Mouse (Mus musculus) E14TG2a.4 (cell line): ENCODE measurements around the gene Ugt1a10.

Experiments used
- H3K27me3 ChIP-seq: 2 replicates; pipeline ENCODE4 v1.6.1; 2014; ENCODE audit warnings: low read length, control low read depth; ENCODE audit not compliant: insufficient read depth
- H3K36me3 ChIP-seq: 2 replicates; pipeline ENCODE4 v1.6.1; 2014; ENCODE audit warnings: low read length, control low read depth; ENCODE audit not compliant: insufficient read depth
- H3K4me1 ChIP-seq: replicated peaks from 2 replicates; pipeline ENCODE4 v1.6.1; 2014; ENCODE audit warnings: low read depth, low read length, control low read depth
- H3K4me3 ChIP-seq: replicated peaks from 2 replicates; pipeline ENCODE4 v1.5.1; 2014; ENCODE audit warnings: mild to moderate bottlenecking, low read length
- H3K9me3 ChIP-seq: 2 replicates; pipeline ENCODE4 v1.6.1; 2014; ENCODE audit warnings: low read length, control low read depth
- CTCF ChIP-seq: conservative IDR thresholded peaks from 2 replicates; pipeline ENCODE4 v1.5.1; 2014; ENCODE audit warnings: low read length
- NANOG ChIP-seq: IDR thresholded peaks from 2 replicates; pipeline ENCODE4 v1.6.1; 2014; ENCODE audit warnings: borderline replicate concordance, low read length, mixed read lengths
- POU5F1 ChIP-seq: IDR thresholded peaks from 2 replicates; pipeline ENCODE4 v1.6.1; 2014; ENCODE audit warnings: low read length, borderline replicate concordance

Gene Ugt1a10

GRCm38 (mm10) chr1:88267489-88267888 is 212.3 kb downstream of the Ugt1a10 start:
- Histone ChIP-seq H3K4me3 (no peak overlapping the region), H3K27me3 (no peaks in the 10 kb centered on the region), H3K4me1 (peaks cover 28% of the 10 kb centered on the region), H3K9me3 (peaks cover 85% of the 10 kb centered on the region), H3K36me3 (peaks cover 97% of the 10 kb centered on the region)
- TF ChIP-seq CTCF, result no peak
- TF ChIP-seq POU5F1, result no peak
- TF ChIP-seq NANOG, result no peak

DNA sequence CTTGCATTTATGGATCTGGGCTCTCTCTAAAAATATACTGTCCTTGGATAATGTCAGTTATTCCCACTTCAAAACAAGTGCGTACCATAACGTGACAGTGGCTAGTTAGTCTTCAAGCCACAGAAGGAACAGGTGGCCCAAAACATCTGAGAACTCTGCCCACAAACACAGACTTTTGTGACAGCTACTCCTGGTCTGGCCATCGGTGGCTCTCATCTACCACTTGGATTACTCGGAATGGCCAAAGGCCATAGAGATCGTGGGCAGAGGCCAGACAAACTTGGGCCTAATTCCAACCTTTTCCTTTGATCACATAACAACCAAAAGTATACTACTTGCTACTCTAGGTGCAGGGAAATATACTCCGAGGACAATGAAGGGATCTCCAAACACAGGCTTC is 212.9 kb downstream of the Ugt1a10 start:
- H3K27me3 ChIP-seq, result no peaks in the 10 kb centered on the region

More for the DNA sequence above, 212.9 kb downstream of the Ugt1a10 start:
- TF ChIP-seq NANOG (no peak), POU5F1 (no peak), CTCF (no peak)
- Histone ChIP-seq H3K4me3 (no peak overlapping the region), H3K4me1 (peaks cover 28% of the 10 kb centered on the region), H3K9me3 (peaks cover 91% of the 10 kb centered on the region), H3K36me3 (peaks cover 97% of the 10 kb centered on the region)
